Mouse (Mus musculus): ENCODE measurements around the gene Psmc6. TPM values are rescaled to one million over a fixed set of nuclear protein-coding genes. Genes with fewer than 3 reads are reported as not detected.

The Psmc6 gene
- total and polyA plus RNA-seq, 3 experiments: 11.5 to 319 (median 223) TPM

- TF ChIP-seq GATA1 (IDR thresholded peaks at IDR 0.05; ENCODE audit: borderline replicate concordance, low read length) (no peak), CTCF (IDR thresholded peaks at IDR 0.05; ENCODE audit: low read depth, low read length) (no peak), TAL1 (conservative IDR thresholded peaks at IDR 0.05; ENCODE audit: low read depth, low read length) (no peak), POLR2AphosphoS5 (IDR thresholded peaks at IDR 0.05; ENCODE audit: insufficient replicate concordance, low read depth, low read length) (no peak)
- peaks cover 13% of the 10 kb centered on the region for H3K36me3 ChIP-seq (replicated peaks)
- DNase-seq (ENCODE audit: low spot score): peak; percentile 63
Measured at GRCm38 (mm10) chr14:45388345-45389181, 59.0 kb downstream of the Psmc6 start.

GRCm38 (mm10) chr14:45389194-45389593 lies 59.6 kb downstream of the Psmc6 start:
- H3K9me3 ChIP-seq (replicated peaks): no peaks in the 10 kb centered on the region
- ATAC-seq (ENCODE audit: extremely low read depth, insufficient number of reproducible peaks, low FRiP score, poor library complexity, severe bottlenecking): no peak
- TF ChIP-seq TAL1 (conservative IDR thresholded peaks at IDR 0.05; ENCODE audit: low read depth, low read length) (no peak), CTCF (IDR thresholded peaks at IDR 0.05; ENCODE audit: low read depth, low read length) (no peak), GATA1 (IDR thresholded peaks at IDR 0.05; ENCODE audit: borderline replicate concordance, low read length) (no peak), GATA2 (IDR thresholded peaks at IDR 0.05; ENCODE audit: borderline replicate concordance, low read depth, low read length) (no peak), POLR2AphosphoS5 (IDR thresholded peaks at IDR 0.05; ENCODE audit: insufficient replicate concordance, low read depth, low read length) (no peak)

More at GRCm38 (mm10) chr14:45388345-45389181, 59.0 kb downstream of the Psmc6 start:
- peaks cover 28% of the 10 kb centered on the region for H3K4me1 ChIP-seq (ENCODE audit: insufficient read depth, low read depth, low read length)
- peaks cover 2% of the 10 kb centered on the region; the same call in 1 of the 2 replicates for H3K27me3 ChIP-seq (ENCODE audit: insufficient read depth, low read length)
- peak; percentile 55 for ATAC-seq (ENCODE audit: extremely low read depth, insufficient number of reproducible peaks, low FRiP score, poor library complexity, severe bottlenecking)
- peak overlapping the region; percentile 86 for H3K4me3 ChIP-seq (ENCODE audit: low read depth, low read length)
- H3K9me3 ChIP-seq (replicated peaks): no peaks in the 10 kb centered on the region

More at GRCm38 (mm10) chr14:45389194-45389593, 59.6 kb downstream of the Psmc6 start:
- Histone ChIP-seq H3K4me3 (ENCODE audit: low read depth, low read length) (peak overlapping the region; percentile 86), H3K27me3 (ENCODE audit: insufficient read depth, low read length) (peaks cover 2% of the 10 kb centered on the region; the same call in 1 of the 2 replicates), H3K4me1 (ENCODE audit: insufficient read depth, low read depth, low read length) (peaks cover 28% of the 10 kb centered on the region), H3K36me3 (replicated peaks) (peaks cover 13% of the 10 kb centered on the region)
- DNase-seq (ENCODE audit: low spot score): no peak

Other genes with a start within 250 kb of the Psmc6 start
- gene Gpr137c, start 110.1 kb upstream of the Psmc6 start, total RNA-seq (2014; fragmentation: Nextera tagmentation): not detected in 2 replicates
- gene Gpr137c, start 110.1 kb upstream of the Psmc6 start, total RNA-seq (2017): 0.12 and 0.49 TPM in 2 replicates
- gene Gpr137c, start 110.1 kb upstream of the Psmc6 start, polyA plus RNA-seq (2012): not detected in 2 replicates
- not detected in 2 replicates for gene Txndc16, start 109.5 kb upstream of the Psmc6 start, total RNA-seq (2014; fragmentation: Nextera tagmentation)
- gene Txndc16, start 109.5 kb upstream of the Psmc6 start, total RNA-seq (2017): 0.41 and 0.71 TPM in 2 replicates
- gene Txndc16, start 109.5 kb upstream of the Psmc6 start, polyA plus RNA-seq (2012): 0.07 TPM in 1 of 2 replicates, not detected in the other
- gene Ero1l, start 11.0 kb upstream of the Psmc6 start, total RNA-seq (2014; fragmentation: Nextera tagmentation): 523 and 551 TPM in 2 replicates
- 603 and 672 TPM in 2 replicates for gene Ero1l, start 11.0 kb upstream of the Psmc6 start, total RNA-seq (2017)
- 9.0 and 11.8 TPM in 2 replicates for gene Ero1l, start 11.0 kb upstream of the Psmc6 start, polyA plus RNA-seq (2012)
- gene Styx, start 21.3 kb downstream of the Psmc6 start, total RNA-seq (2014; fragmentation: Nextera tagmentation): 37.3 and 42.9 TPM in 2 replicates
- 30.7 and 33.3 TPM in 2 replicates for gene Styx, start 21.3 kb downstream of the Psmc6 start, total RNA-seq (2017)
- 102 and 142 TPM in 2 replicates for gene Styx, start 21.3 kb downstream of the Psmc6 start, polyA plus RNA-seq (2012)
- 35.2 and 38.5 TPM in 2 replicates for gene Gnpnat1, start 75.1 kb downstream of the Psmc6 start, total RNA-seq (2014; fragmentation: Nextera tagmentation)
- 20.2 and 20.9 TPM in 2 replicates for gene Gnpnat1, start 75.1 kb downstream of the Psmc6 start, total RNA-seq (2017)
- gene Gnpnat1, start 75.1 kb downstream of the Psmc6 start, polyA plus RNA-seq (2012): 4.8 and 6.2 TPM in 2 replicates
- gene Fermt2, start 200.3 kb downstream of the Psmc6 start, total RNA-seq (2014; fragmentation: Nextera tagmentation): not detected in 2 replicates
- gene Fermt2, start 200.3 kb downstream of the Psmc6 start, total RNA-seq (2017): 0.17 and 0.60 TPM in 2 replicates
- not detected in 2 replicates for gene Fermt2, start 200.3 kb downstream of the Psmc6 start, polyA plus RNA-seq (2012)

Measured in G1E (cell line).